Mouse (Mus musculus): ENCODE data around the gene Olfr371. TPM values are rescaled to one million over a fixed set of nuclear protein-coding genes. Genes with fewer than 3 reads are reported as not detected.

Olfr371 gene
- not detected for total RNA-seq (2023)

DNA sequence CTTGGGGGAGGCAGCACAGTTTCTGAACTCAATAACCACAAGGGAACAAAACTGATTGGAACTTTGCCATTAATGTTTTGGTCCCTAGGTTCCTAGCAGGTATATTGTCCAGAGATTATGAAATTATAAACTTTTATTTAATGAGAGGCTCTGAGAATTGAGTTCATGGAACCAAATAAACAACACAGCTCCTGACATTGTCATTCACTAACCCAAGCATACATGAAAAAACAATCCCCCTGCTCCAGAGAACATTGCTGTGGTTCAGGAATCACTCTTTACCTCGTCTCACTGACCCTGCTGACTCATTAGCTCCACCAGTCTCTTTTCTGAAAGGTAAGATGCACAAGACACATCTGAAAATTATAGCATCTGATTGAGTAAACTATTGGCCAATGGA, at the start of gene Olfr371:
TSS of gene Olfr371 (plus strand) at position 301 of the 400 bp plus-strand sequence.

Other genes with a start within 250 kb of the Olfr371 start
- gene Junb, start 247.3 kb upstream of the Olfr371 start, total RNA-seq (2023): 1,294 TPM
- 4.6 TPM for gene Hook2, start 235.4 kb upstream of the Olfr371 start, total RNA-seq (2023)
- not detected for gene Best2, start 211.5 kb upstream of the Olfr371 start, total RNA-seq (2023)
- 64.1 TPM for gene Asna1, start 200.7 kb upstream of the Olfr371 start, total RNA-seq (2023)
- 173 TPM for gene Trir, start 199.2 kb upstream of the Olfr371 start, total RNA-seq (2023)
- gene Tnpo2, start 189.1 kb upstream of the Olfr371 start, total RNA-seq (2023): 75.7 TPM
- gene Fbxw9, start 165.9 kb upstream of the Olfr371 start, total RNA-seq (2023): 7.7 TPM
- gene Gm5741, start 158.0 kb upstream of the Olfr371 start, total RNA-seq (2023): not detected
- gene Dhps, start 154.2 kb upstream of the Olfr371 start, total RNA-seq (2023): 88.6 TPM
- gene Wdr83os, start 145.2 kb upstream of the Olfr371 start, total RNA-seq (2023): 52.7 TPM
- 13.4 TPM for gene Wdr83, start 144.7 kb upstream of the Olfr371 start, total RNA-seq (2023)
- gene Man2b1, start 142.7 kb upstream of the Olfr371 start, total RNA-seq (2023): 94.9 TPM
- not detected for gene Zfp791, start 102.9 kb upstream of the Olfr371 start, total RNA-seq (2023)
- gene Cks1brt, start 74.1 kb upstream of the Olfr371 start, total RNA-seq (2023): not detected
- gene Orc6, start 73.6 kb downstream of the Olfr371 start, total RNA-seq (2023): 39.1 TPM
- gene Vps35, start 73.8 kb downstream of the Olfr371 start, total RNA-seq (2023): 52.4 TPM
- not detected for gene Mylk3, start 160.4 kb downstream of the Olfr371 start, total RNA-seq (2023)
- 14.1 TPM for gene 4921524J17Rik, start 206.8 kb downstream of the Olfr371 start, total RNA-seq (2023)